Mouse (Mus musculus) heart, adult 11 months (tissue): ENCODE data around the gene Pax7.
A peak's percentile ranks its signal among the peaks of the same experiment; 100 is the strongest.

Experiments
- DNase-seq: peaks from one replicate; pipeline ENCODE4 v3.0.0; 2022

Gene Pax7

GRCm38 (mm10) chr4:139810762-139811438, 22.4 kb downstream of the Pax7 start:
- no peak for DNase-seq

- DNase-seq, result no peak
Observed at GRCm38 (mm10) chr4:139809381-139809820, 23.9 kb downstream of the Pax7 start.

- DNase-seq, result no peak
Observed at GRCm38 (mm10) chr4:139807820-139808219, 25.5 kb downstream of the Pax7 start.

- no peak for DNase-seq
Observed at GRCm38 (mm10) chr4:139807191-139807808, 26.0 kb downstream of the Pax7 start.

GRCm38 (mm10) chr4:139804896-139805295, 28.4 kb downstream of the Pax7 start:
- DNase-seq, result no peak

- no peak for DNase-seq
Observed at GRCm38 (mm10) chr4:139803981-139804380, 29.3 kb downstream of the Pax7 start.

- DNase-seq, result no peak
Observed at GRCm38 (mm10) chr4:139799436-139800100, 33.8 kb downstream of the Pax7 start.

GRCm38 (mm10) chr4:139797344-139797743, 36.0 kb downstream of the Pax7 start:
- DNase-seq, result no peak

- no peak for DNase-seq
Observed at GRCm38 (mm10) chr4:139796115-139796514, 37.2 kb downstream of the Pax7 start.

GRCm38 (mm10) chr4:139791168-139791567, 42.2 kb downstream of the Pax7 start:
- DNase-seq, result no peak

- no peak for DNase-seq
Observed at GRCm38 (mm10) chr4:139789772-139790171, 43.6 kb downstream of the Pax7 start.

GRCm38 (mm10) chr4:139782926-139783467, 50.3 kb downstream of the Pax7 start:
- no peak for DNase-seq

- no peak for DNase-seq
Observed at GRCm38 (mm10) chr4:139771125-139771631, 62.1 kb downstream of the Pax7 start.

- no peak for DNase-seq
Observed at GRCm38 (mm10) chr4:139767823-139768222, 65.5 kb downstream of the Pax7 start.

- DNase-seq, result no peak
Observed at GRCm38 (mm10) chr4:139767115-139767718, 66.1 kb downstream of the Pax7 start.

GRCm38 (mm10) chr4:139761911-139762310, 71.4 kb downstream of the Pax7 start:
- DNase-seq, result no peak

- DNase-seq, result no peak
Observed at GRCm38 (mm10) chr4:139760736-139761135, 72.6 kb downstream of the Pax7 start.

- peak; percentile 85 for DNase-seq
Observed at GRCm38 (mm10) chr4:139758512-139759340, 74.6 kb downstream of the Pax7 start.

- no peak for DNase-seq
Observed at GRCm38 (mm10) chr4:139756931-139757330, 76.4 kb downstream of the Pax7 start.

- no peak for DNase-seq
Observed at GRCm38 (mm10) chr4:139754148-139754710, 79.1 kb downstream of the Pax7 start.

GRCm38 (mm10) chr4:139750926-139751325, 82.4 kb downstream of the Pax7 start:
- no peak for DNase-seq
